ENCODE assay signal across 8 mouse cellular contexts in genomic region chr6:125418744-125419143, GRCm38 (mm10). TPM values are rescaled to one million over a fixed set of nuclear protein-coding genes. Genes with fewer than 3 reads are reported as not detected.
A peak's percentile ranks its signal among the peaks of the same experiment; 100 is the strongest.
DNase-seq lines count a peak whose midpoint lies in the region; ATAC-seq and TF ChIP-seq lines count a peak whose summit lies in the region.

No protein-coding gene starts in this region.

- TF ChIP-seq EP300 in MEL (IDR thresholded peaks at IDR 0.05; ENCODE audit: low read depth in 1 of 2, low read length in 2 of 2), result no peak

- DNase-seq in MEL (ENCODE audit: low read depth, low spot score), result peak; percentile 81
- peak; percentile 56 for DNase-seq in cerebellum, adult 11 months
- DNase-seq in heart, postnatal 4 days, result peak; percentile 90
- DNase-seq in layer of hippocampus, adult 18-20 months (ENCODE audit: low spot score in 2 of 2), result peak; percentile 64 to 75
- peak; percentile 66 for DNase-seq in ovary, postnatal 10 days (ENCODE audit: low spot score)
- peak; percentile 82 for DNase-seq in thymus, postnatal 0 days (ENCODE audit: low spot score)

- no peak overlapping the region for H3K9ac ChIP-seq in MEL (ENCODE audit: control insufficient read depth, low read depth, low read length, poor library complexity, severe bottlenecking)
- H3K9ac ChIP-seq in forebrain, embryonic 16.5 days (replicated peaks; ENCODE audit: low read depth, low read length), result no peak overlapping the region
- no peak overlapping the region for H3K9ac ChIP-seq in lung, embryonic 16.5 days (ENCODE audit: low read length)

- H3K4me1 ChIP-seq in MEL (ENCODE audit: control insufficient read depth in 1 of 2, insufficient read depth in 2 of 2, low read length in 2 of 2), result peaks cover 3 to 6% of the 10 kb centered on the region in 2 experiments; a peak in 2 of 4 replicates
- H3K4me1 ChIP-seq in forebrain, embryonic 16.5 days (replicated peaks; ENCODE audit: control insufficient read depth, insufficient read depth, low read length), result peaks cover 2% of the 10 kb centered on the region; the same call in 1 of the 2 replicates
- H3K4me1 ChIP-seq in lung, embryonic 16.5 days (replicated peaks; ENCODE audit: control insufficient read depth, insufficient read depth, low read length), result peaks cover 6% of the 10 kb centered on the region

- H3K4me2 ChIP-seq in forebrain, embryonic 16.5 days (ENCODE audit: low read length), result no peak overlapping the region
- H3K4me2 ChIP-seq in lung, embryonic 16.5 days (ENCODE audit: low read depth, low read length), result no peak overlapping the region

- WGBS in forebrain, embryonic 16.5 days, result 15% methylated on average over 9 of the region's 9 CpGs
- 4% methylated on average over 9 of the region's 9 CpGs for WGBS in lung, embryonic 16.5 days

- no peak for TF ChIP-seq POLR2A in MEL (IDR thresholded peaks at IDR 0.05; ENCODE audit: control insufficient read depth in 1 of 2, insufficient read depth in 1 of 2, low read depth in 1 of 2, low read length in 2 of 2, poor library complexity in 1 of 2)

- peak; percentile 97 for TF ChIP-seq RAD21 in MEL (IDR thresholded peaks at IDR 0.05; ENCODE audit: low read depth, low read length)

- H3K36me3 ChIP-seq in MEL (ENCODE audit: control insufficient read depth in 1 of 2, insufficient read depth in 2 of 2, low read length in 2 of 2), result no peaks in the 10 kb centered on the region
- H3K36me3 ChIP-seq in forebrain, embryonic 16.5 days (ENCODE audit: control insufficient read depth, insufficient read depth), result no peaks in the 10 kb centered on the region
- H3K36me3 ChIP-seq in lung, embryonic 16.5 days (ENCODE audit: control insufficient read depth, insufficient read depth, low read length), result no peaks in the 10 kb centered on the region

- no peaks in the 10 kb centered on the region for H3K9me3 ChIP-seq in MEL (replicated peaks; ENCODE audit: insufficient read depth, low read length)
- no peaks in the 10 kb centered on the region for H3K9me3 ChIP-seq in forebrain, embryonic 16.5 days (ENCODE audit: control insufficient read depth, low read length)
- H3K9me3 ChIP-seq in lung, embryonic 16.5 days (ENCODE audit: control insufficient read depth, low read length), result no peaks in the 10 kb centered on the region

- H3K4me3 ChIP-seq in MEL (ENCODE audit: control insufficient read depth in 1 of 2, insufficient read depth in 1 of 2, low read depth in 2 of 2, low read length in 2 of 2), result no peak overlapping the region
- no peak overlapping the region for H3K4me3 ChIP-seq in forebrain, embryonic 16.5 days (replicated peaks; ENCODE audit: low read length)
- H3K4me3 ChIP-seq in lung, embryonic 16.5 days (ENCODE audit: low read length), result no peak overlapping the region

- no peaks in the 10 kb centered on the region; a peak in 1 of 4 replicates for H3K27me3 ChIP-seq in MEL (ENCODE audit: control insufficient read depth in 1 of 2, insufficient read depth in 2 of 2, low read length in 2 of 2)
- H3K27me3 ChIP-seq in forebrain, embryonic 16.5 days (replicated peaks; ENCODE audit: control insufficient read depth, insufficient read depth, low read length), result no peaks in the 10 kb centered on the region
- no peaks in the 10 kb centered on the region for H3K27me3 ChIP-seq in lung, embryonic 16.5 days (ENCODE audit: control insufficient read depth, insufficient read depth, low read depth, low read length)

- H3K79me2 ChIP-seq in MEL (ENCODE audit: control insufficient read depth, insufficient read depth, low read length, poor library complexity), result no peaks in the 10 kb centered on the region

- no peak overlapping the region for H3K27ac ChIP-seq in MEL (ENCODE audit: control insufficient read depth, low read depth, low read length)
- H3K27ac ChIP-seq in forebrain, embryonic 16.5 days (ENCODE audit: low read length), result no peak overlapping the region
- H3K27ac ChIP-seq in lung, embryonic 16.5 days (ENCODE audit: low read length), result no peak overlapping the region

- peak; percentile 88 for ATAC-seq in forebrain, embryonic 16.5 days
- ATAC-seq in lung, embryonic 16.5 days (ENCODE audit: low read depth), result peak; percentile 39

- peak; percentile 64 to 96 (median 91) for TF ChIP-seq CTCF in MEL (IDR thresholded peaks at IDR 0.05 in 2 of 3, conservative IDR thresholded peaks at IDR 0.05 in 1 of 3; ENCODE audit: control insufficient read depth in 1 of 3, insufficient read depth in 1 of 3, low read depth in 2 of 3, low read length in 3 of 3, poor library complexity in 1 of 3, severe bottlenecking in 1 of 3)

TF ChIP-seq in MEL, 35 proteins besides CTCF, POLR2A, EP300 and RAD21:
- peak; percentile 96 for TF ChIP-seq ZC3H11A (IDR thresholded peaks at IDR 0.05; ENCODE audit: low read depth, low read length)
- TF ChIP-seq MEF2A (IDR thresholded peaks at IDR 0.05; ENCODE audit: extremely low read depth, insufficient replicate concordance, low read depth, low read length, poor library complexity, severe bottlenecking), result no peak
- no peak for TF ChIP-seq E2F4 (IDR thresholded peaks at IDR 0.05; ENCODE audit: borderline replicate concordance, low read depth, low read length)
- TF ChIP-seq SMC3 (IDR thresholded peaks at IDR 0.05; ENCODE audit: low read depth, low read length), result peak; percentile 91
- TF ChIP-seq USF1 (IDR thresholded peaks at IDR 0.05; ENCODE audit: low read depth, low read length), result no peak
- TF ChIP-seq KAT2A (conservative IDR thresholded peaks at IDR 0.05; ENCODE audit: low read depth, low read length), result no peak

RNA-seq across cellular contexts. Expression of gene Plekhg6, which starts 38.2 kb away (rescaled TPM):
- total RNA-seq in MEL (2012; rRNA removed), result not detected in 2 replicates
- under 1 TPM in 1 of 2 experiments, not detected in 1; 0.13 TPM for polyA plus RNA-seq in MEL (2012; ENCODE audit: insufficient read depth in 1 of 2, insufficient read length in 2 of 2, low read depth in 1 of 2, low replicate concordance in 2 of 2, missing spikeins in 1 of 2)
- polyA plus RNA-seq in forebrain, embryonic 16.5 days (2015; fragmentation: Nextera tagmentation; extraction: Ambion mirVana), result 0.07 TPM in 1 of 2 replicates, not detected in the other
- not detected for total RNA-seq in heart, postnatal 4 days (2021)
- under 1 TPM; 0.13 to 0.17 TPM for total RNA-seq in layer of hippocampus, adult 18-20 months (2021)
- 0.49 and 0.99 TPM in 2 replicates for polyA plus RNA-seq in lung, embryonic 16.5 days (2015; fragmentation: Nextera tagmentation; extraction: Ambion mirVana)
- polyA plus RNA-seq in thymus, postnatal 0 days (2015; fragmentation: Nextera tagmentation; extraction: Ambion mirVana), result 1.0 and 1.2 TPM in 2 replicates
